Mouse (Mus musculus) embryonic fibroblast, embryonic 13.5 days (primary cell): ENCODE measurements at regions not wholly inside any gene's neighbourhood (a gene's known extent, or its start where the extent isn't known, plus 50 kb on each side); places are given as distances from the start of the nearest gene placed in this dataset.

ENCODE experiments used
- CTCF ChIP-seq: IDR thresholded peaks from 2 replicates; pipeline ENCODE4 v1.5.1; 2011; ENCODE audit warnings: mild to moderate bottlenecking, control low read depth, low read length, moderate library complexity, borderline replicate concordance; ENCODE audit not compliant: insufficient read depth
- POLR2A ChIP-seq: IDR thresholded peaks from 2 replicates; pipeline ENCODE4 v1.6.1; 2011; ENCODE audit warnings: low read depth, mild to moderate bottlenecking, control low read depth, low read length, moderate library complexity

DNA sequence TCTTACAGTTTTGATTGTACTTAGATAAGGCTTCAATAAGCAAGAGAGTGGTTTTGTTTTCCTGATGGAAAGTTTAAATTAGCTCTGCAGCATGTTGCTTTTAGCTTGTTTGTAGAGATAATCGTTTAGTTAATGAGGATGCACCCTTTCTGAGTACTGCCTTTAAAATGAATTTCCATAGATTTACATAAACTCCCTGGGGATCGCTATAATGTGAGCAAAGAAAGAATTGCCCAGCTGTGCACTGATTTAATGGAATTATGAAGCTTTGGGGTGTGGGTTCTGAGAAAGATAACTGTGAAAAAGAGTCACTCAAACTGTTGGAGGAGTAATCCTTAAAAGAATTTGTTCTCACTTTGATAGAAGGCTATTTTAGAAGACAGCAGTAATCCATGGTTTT is 91.9 kb upstream of the Stxbp5 start:
- TF ChIP-seq CTCF (no peak), POLR2A (no peak)
